Mouse (Mus musculus) skeletal muscle tissue, postnatal 0 days (tissue): ENCODE measurements around the gene Ergic3. TPM values are rescaled to one million over a fixed set of nuclear protein-coding genes. Genes with fewer than 3 reads are reported as not detected.

Source experiments
- polyA plus RNA-seq: library from polyadenylated mRNA; unstranded; fragments of >200 nt; fragmentation: Nextera tagmentation; extraction: Ambion mirVana; gene quantifications from 2 replicates; pipeline ENCODE4 v1.2.1, GENCODE M21; 2015

Gene Ergic3
- polyA plus RNA-seq, result 83.9 and 102 TPM in 2 replicates

GRCm38 (mm10) chr2:156007888-156008532 is at the start of gene Ergic3, which contains the start of gene 6430550D23Rik:
Gene Ergic3 (plus strand): TSS chr2:156008045.
Gene 6430550D23Rik (minus strand): TSS chr2:156007977.

DNA sequence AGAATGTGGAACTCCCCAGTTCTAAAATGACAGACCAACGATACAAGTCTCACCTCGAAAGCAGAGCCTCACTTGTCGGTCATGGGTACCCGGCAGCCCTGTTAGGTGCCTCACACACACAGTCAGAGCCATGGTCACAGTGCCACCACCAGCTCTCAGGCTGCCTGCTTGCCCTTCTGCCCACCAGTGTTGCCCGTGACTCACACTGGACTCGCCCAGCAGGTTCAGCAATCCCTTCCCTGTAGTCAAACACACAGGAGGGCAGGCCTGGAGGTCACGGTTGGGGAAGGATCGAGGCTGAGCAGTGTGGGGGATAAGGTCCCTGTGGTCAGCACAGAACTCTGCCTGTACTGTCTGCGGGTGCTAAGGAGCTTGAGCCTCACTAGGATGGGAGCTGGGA is 45.0 kb downstream of the Ergic3 start, which contains the start of gene Fer1l4:
Fer1l4 (minus strand) TSS at position 132 of the 400 bp plus-strand sequence.

DNA sequence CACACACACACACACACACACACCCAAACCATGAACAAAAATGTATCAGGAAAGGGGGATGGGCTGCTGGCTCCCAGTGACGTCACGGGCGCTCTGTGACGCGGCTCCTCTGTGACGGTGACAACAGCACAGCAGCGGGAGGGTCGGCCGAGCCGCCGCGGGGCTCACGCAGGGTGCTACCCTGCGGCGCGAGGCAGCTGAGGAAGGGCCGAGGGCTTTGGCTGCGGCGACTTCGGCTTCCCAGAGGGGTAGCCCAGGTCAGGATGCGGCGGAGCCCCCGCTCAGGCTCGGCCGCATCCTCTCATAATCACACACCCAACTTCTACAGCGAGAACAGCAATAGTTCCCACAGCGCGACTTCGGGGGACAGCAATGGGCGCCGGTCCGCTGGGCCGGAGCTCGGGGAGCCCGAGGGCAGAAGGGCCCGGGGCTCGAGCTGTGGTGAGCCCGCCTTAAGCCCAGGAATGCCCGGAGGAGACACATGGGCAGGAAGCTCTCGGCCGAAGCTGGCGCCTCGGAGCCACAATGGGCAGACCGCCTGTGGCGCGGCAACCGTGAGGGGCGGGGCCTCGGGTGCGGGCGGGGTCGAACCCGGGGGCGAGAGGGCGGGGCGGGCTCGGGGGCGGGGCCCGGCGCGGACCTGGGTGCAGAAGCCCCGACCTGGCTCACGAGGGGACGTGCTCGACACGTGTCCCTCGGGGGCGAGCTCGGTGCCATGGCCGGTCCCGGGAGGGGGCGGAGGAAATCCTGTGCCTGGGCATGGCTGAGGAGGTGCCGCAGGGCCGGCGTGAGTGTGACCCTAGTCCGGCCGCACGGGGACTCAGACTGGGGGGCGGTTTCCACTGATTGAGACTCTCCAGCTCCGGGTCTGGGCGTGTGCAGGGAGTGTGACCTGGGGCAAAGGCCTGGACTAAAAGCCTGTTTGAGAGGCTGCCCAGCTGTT is 57.5 kb downstream of the Ergic3 start, which contains the start of gene Spag4:
Spag4 (plus strand) TSS at position 77 of the 943 bp plus-strand sequence.

Other genes with a start within 250 kb of the Ergic3 start
- gene Mmp24, start 232.7 kb upstream of the Ergic3 start, polyA plus RNA-seq, result not detected in 2 replicates
- 15.3 and 20.0 TPM in 2 replicates for gene BC029722, start 188.6 kb upstream of the Ergic3 start, polyA plus RNA-seq
- 107 and 121 TPM in 2 replicates for gene Eif6, start 181.1 kb upstream of the Ergic3 start, polyA plus RNA-seq
- 0.04 and 0.18 TPM in 2 replicates for gene Fam83c, start 173.2 kb upstream of the Ergic3 start, polyA plus RNA-seq
- 73.2 and 74.7 TPM in 2 replicates for gene Uqcc1, start 77.7 kb upstream of the Ergic3 start, polyA plus RNA-seq
- not detected in 2 replicates for gene Gm15557, start 67.3 kb upstream of the Ergic3 start, polyA plus RNA-seq
- gene Gdf5, start 62.7 kb upstream of the Ergic3 start, polyA plus RNA-seq, result 0.10 and 0.35 TPM in 2 replicates
- gene Cep250, start 51.6 kb upstream of the Ergic3 start, polyA plus RNA-seq, result 4.7 and 5.8 TPM in 2 replicates
- gene 6430550D23Rik, start 68 bp upstream of the Ergic3 start, polyA plus RNA-seq, result 0.67 and 1.0 TPM in 2 replicates
- gene Fer1l4, start 44.9 kb downstream of the Ergic3 start, polyA plus RNA-seq, result not detected in 2 replicates
- 0.41 and 1.0 TPM in 2 replicates for gene Spag4, start 57.1 kb downstream of the Ergic3 start, polyA plus RNA-seq
- 16.6 and 17.6 TPM in 2 replicates for gene Cpne1, start 103.9 kb downstream of the Ergic3 start, polyA plus RNA-seq
- 7.7 and 8.2 TPM in 2 replicates for gene Rbm12, start 103.9 kb downstream of the Ergic3 start, polyA plus RNA-seq
- gene Gm28036, start 119.0 kb downstream of the Ergic3 start, polyA plus RNA-seq, result 5.9 and 6.4 TPM in 2 replicates
- gene Romo1, start 136.0 kb downstream of the Ergic3 start, polyA plus RNA-seq, result 401 and 417 TPM in 2 replicates
- 47.7 and 53.0 TPM in 2 replicates for gene Nfs1, start 136.1 kb downstream of the Ergic3 start, polyA plus RNA-seq
- 303 and 306 TPM in 2 replicates for gene Rbm39, start 172.2 kb downstream of the Ergic3 start, polyA plus RNA-seq
- 25.3 and 31.9 TPM in 2 replicates for gene Phf20, start 188.4 kb downstream of the Ergic3 start, polyA plus RNA-seq